Mouse (Mus musculus) E14TG2a.4 (cell line): Measurements from ENCODE around the gene Atxn10.

Experiments
- H3K27me3 ChIP-seq: 2 replicates; pipeline ENCODE4 v1.6.1; 2014; ENCODE audit warnings: low read length, control low read depth; ENCODE audit not compliant: insufficient read depth
- H3K36me3 ChIP-seq: 2 replicates; pipeline ENCODE4 v1.6.1; 2014; ENCODE audit warnings: low read length, control low read depth; ENCODE audit not compliant: insufficient read depth
- H3K4me1 ChIP-seq: replicated peaks from 2 replicates; pipeline ENCODE4 v1.6.1; 2014; ENCODE audit warnings: low read depth, low read length, control low read depth
- H3K4me3 ChIP-seq: replicated peaks from 2 replicates; pipeline ENCODE4 v1.5.1; 2014; ENCODE audit warnings: mild to moderate bottlenecking, low read length
- H3K9me3 ChIP-seq: 2 replicates; pipeline ENCODE4 v1.6.1; 2014; ENCODE audit warnings: low read length, control low read depth
- CTCF ChIP-seq: conservative IDR thresholded peaks from 2 replicates; pipeline ENCODE4 v1.5.1; 2014; ENCODE audit warnings: low read length
- NANOG ChIP-seq: IDR thresholded peaks from 2 replicates; pipeline ENCODE4 v1.6.1; 2014; ENCODE audit warnings: borderline replicate concordance, low read length, mixed read lengths
- POU5F1 ChIP-seq: IDR thresholded peaks from 2 replicates; pipeline ENCODE4 v1.6.1; 2014; ENCODE audit warnings: low read length, borderline replicate concordance

The Atxn10 gene

GRCm38 (mm10) chr15:85409836-85410235 is 73.8 kb downstream of the Atxn10 start:
- Histone ChIP-seq H3K4me1 (peaks cover 16% of the 10 kb centered on the region), H3K9me3 (no peaks in the 10 kb centered on the region), H3K4me3 (no peak overlapping the region), H3K36me3 (peaks cover 60% of the 10 kb centered on the region), H3K27me3 (no peaks in the 10 kb centered on the region)
- TF ChIP-seq NANOG = no peak
- no peak for TF ChIP-seq CTCF
- TF ChIP-seq POU5F1 = no peak

DNA sequence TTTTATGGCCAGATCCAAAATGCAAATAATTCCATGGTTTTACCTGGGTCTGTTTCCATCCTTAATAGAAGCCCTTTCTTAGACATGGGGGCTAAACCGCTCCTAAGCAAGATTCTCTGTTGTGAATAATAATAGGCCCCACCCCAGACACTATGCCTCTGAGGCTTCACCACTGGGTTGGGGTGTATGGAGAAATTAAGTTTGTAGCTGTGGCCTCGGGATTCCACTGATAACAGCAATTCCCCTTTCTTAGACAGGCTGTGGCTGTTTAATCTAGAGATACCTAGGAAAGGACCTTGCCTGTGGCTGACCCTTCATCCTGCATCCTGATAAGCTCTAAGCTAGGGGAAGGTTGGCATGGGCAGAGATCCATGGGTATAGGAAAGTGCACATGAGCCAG is 78.6 kb downstream of the Atxn10 start:
- peaks cover 59% of the 10 kb centered on the region for H3K36me3 ChIP-seq
- TF ChIP-seq POU5F1 = no peak
- H3K27me3 ChIP-seq = no peaks in the 10 kb centered on the region
- H3K9me3 ChIP-seq = no peaks in the 10 kb centered on the region
- H3K4me3 ChIP-seq = no peak overlapping the region
- peaks cover 16% of the 10 kb centered on the region for H3K4me1 ChIP-seq

- no peaks in the 10 kb centered on the region for H3K9me3 ChIP-seq
- peaks cover 43% of the 10 kb centered on the region for H3K36me3 ChIP-seq
- no peak overlapping the region for H3K4me3 ChIP-seq
- H3K27me3 ChIP-seq = no peaks in the 10 kb centered on the region
- H3K4me1 ChIP-seq = no peaks in the 10 kb centered on the region
- no peak for TF ChIP-seq POU5F1
- TF ChIP-seq NANOG = no peak
- no peak for TF ChIP-seq CTCF
These were observed 84.6 kb downstream of the Atxn10 start for GRCm38 (mm10) chr15:85420686-85421085.

DNA sequence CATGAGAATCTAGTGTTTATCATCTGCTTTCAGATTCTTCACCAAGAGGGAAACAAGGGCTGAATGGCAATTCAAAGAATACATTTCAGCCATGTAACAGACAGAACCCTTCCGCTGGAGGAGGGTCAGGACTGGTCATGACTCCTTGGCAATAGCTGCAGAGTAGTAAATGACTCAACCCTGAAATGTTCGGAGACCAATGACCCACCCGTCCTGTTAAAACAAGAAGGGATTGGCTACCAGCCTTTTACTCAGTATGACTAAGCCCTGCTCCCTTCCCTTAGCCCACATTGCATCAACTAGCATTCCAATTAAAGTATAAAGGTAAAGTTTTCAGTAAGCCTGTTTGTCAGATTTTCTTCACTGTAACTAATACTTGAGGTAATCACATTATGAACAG is 88.2 kb downstream of the Atxn10 start:
- no peaks in the 10 kb centered on the region for H3K9me3 ChIP-seq
- H3K4me1 ChIP-seq = no peaks in the 10 kb centered on the region
- no peak overlapping the region for H3K4me3 ChIP-seq
- H3K36me3 ChIP-seq = peaks cover 28% of the 10 kb centered on the region; the same call in 1 of the 2 replicates
- H3K27me3 ChIP-seq = no peaks in the 10 kb centered on the region
- no peak for TF ChIP-seq CTCF
- TF ChIP-seq NANOG = no peak
- no peak for TF ChIP-seq POU5F1

DNA sequence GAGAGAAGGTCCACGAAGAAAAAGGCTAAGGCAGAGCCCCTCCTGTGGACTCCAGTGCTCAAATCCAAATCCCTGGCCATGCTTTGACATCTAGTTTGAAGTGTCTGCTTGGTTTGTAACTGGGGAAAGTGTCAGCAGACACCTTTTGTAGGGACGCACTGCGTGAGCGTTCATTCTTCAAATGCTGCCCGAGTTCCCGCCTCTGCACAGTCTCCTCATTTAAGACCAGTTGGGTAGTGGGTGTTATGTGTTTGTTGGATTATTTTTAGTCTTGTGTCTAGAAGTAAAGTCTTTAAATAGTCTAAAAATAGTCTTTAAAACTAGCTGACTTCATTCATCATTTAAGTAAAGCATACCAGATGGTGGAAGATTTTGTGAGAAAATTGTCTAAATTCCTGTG is 92.1 kb downstream of the Atxn10 start:
- no peak for TF ChIP-seq CTCF
- TF ChIP-seq POU5F1 = no peak
- no peak for TF ChIP-seq NANOG
- Histone ChIP-seq H3K4me3 (no peak overlapping the region), H3K9me3 (no peaks in the 10 kb centered on the region), H3K36me3 (peaks cover 30% of the 10 kb centered on the region), H3K4me1 (no peaks in the 10 kb centered on the region), H3K27me3 (no peaks in the 10 kb centered on the region)

DNA sequence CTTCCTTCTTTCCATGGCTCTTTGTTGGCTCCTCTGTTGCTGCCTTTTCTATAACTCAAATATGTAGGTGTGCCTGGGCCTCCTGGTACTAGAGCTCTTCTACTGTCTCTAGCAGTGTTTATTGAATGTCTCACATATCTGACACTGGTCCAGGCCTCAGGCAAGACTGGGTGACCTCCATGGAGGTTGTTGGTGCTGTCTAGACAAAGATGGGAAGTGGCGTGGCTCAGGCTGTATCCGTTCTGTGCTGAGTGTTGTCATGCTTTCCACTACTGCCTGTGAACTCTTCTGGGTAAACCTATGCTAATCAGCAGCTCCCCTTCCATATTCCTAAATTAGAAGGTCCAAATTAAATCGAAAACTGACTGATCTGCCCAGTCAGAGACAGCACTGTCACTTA is 106.5 kb downstream of the Atxn10 start:
- TF ChIP-seq CTCF (no peak), POU5F1 (no peak), NANOG (no peak)
- Histone ChIP-seq H3K4me3 (no peak overlapping the region), H3K4me1 (peaks cover 20% of the 10 kb centered on the region), H3K9me3 (no peaks in the 10 kb centered on the region), H3K36me3 (peaks cover 89% of the 10 kb centered on the region), H3K27me3 (no peaks in the 10 kb centered on the region)

GRCm38 (mm10) chr15:85446652-85447051 is 110.6 kb downstream of the Atxn10 start:
- no peaks in the 10 kb centered on the region for H3K27me3 ChIP-seq
- peaks cover 15% of the 10 kb centered on the region for H3K4me1 ChIP-seq
- H3K9me3 ChIP-seq = no peaks in the 10 kb centered on the region
- H3K4me3 ChIP-seq = no peak overlapping the region
- no peak for TF ChIP-seq CTCF
- TF ChIP-seq POU5F1 = no peak
- no peak for TF ChIP-seq NANOG
- H3K36me3 ChIP-seq = peaks cover 83% of the 10 kb centered on the region

- peaks cover 12% of the 10 kb centered on the region for H3K4me1 ChIP-seq
- no peaks in the 10 kb centered on the region for H3K9me3 ChIP-seq
- H3K4me3 ChIP-seq = no peak overlapping the region
- H3K27me3 ChIP-seq = no peaks in the 10 kb centered on the region
- TF ChIP-seq POU5F1 (no peak), NANOG (no peak), CTCF (no peak)
- peaks cover 95% of the 10 kb centered on the region for H3K36me3 ChIP-seq
These were observed 120.8 kb downstream of the Atxn10 start for GRCm38 (mm10) chr15:85456891-85457290.

- Histone ChIP-seq H3K36me3 (peaks cover 97% of the 10 kb centered on the region), H3K4me3 (no peak overlapping the region), H3K4me1 (peaks cover 20% of the 10 kb centered on the region), H3K9me3 (no peaks in the 10 kb centered on the region), H3K27me3 (no peaks in the 10 kb centered on the region)
- TF ChIP-seq CTCF (no peak), NANOG (no peak), POU5F1 (no peak)
These were observed 121.8 kb downstream of the Atxn10 start for GRCm38 (mm10) chr15:85457838-85458237.
